Mouse (Mus musculus) E14TG2a.4 (cell line): ENCODE measurements around the gene Unc13a.

Experiments
- H3K27me3 ChIP-seq: 2 replicates; pipeline ENCODE4 v1.6.1; 2014; ENCODE audit warnings: low read length, control low read depth; ENCODE audit not compliant: insufficient read depth
- H3K36me3 ChIP-seq: 2 replicates; pipeline ENCODE4 v1.6.1; 2014; ENCODE audit warnings: low read length, control low read depth; ENCODE audit not compliant: insufficient read depth
- H3K4me1 ChIP-seq: replicated peaks from 2 replicates; pipeline ENCODE4 v1.6.1; 2014; ENCODE audit warnings: low read depth, low read length, control low read depth
- H3K4me3 ChIP-seq: replicated peaks from 2 replicates; pipeline ENCODE4 v1.5.1; 2014; ENCODE audit warnings: mild to moderate bottlenecking, low read length
- H3K9me3 ChIP-seq: 2 replicates; pipeline ENCODE4 v1.6.1; 2014; ENCODE audit warnings: low read length, control low read depth
- CTCF ChIP-seq: conservative IDR thresholded peaks from 2 replicates; pipeline ENCODE4 v1.5.1; 2014; ENCODE audit warnings: low read length
- NANOG ChIP-seq: IDR thresholded peaks from 2 replicates; pipeline ENCODE4 v1.6.1; 2014; ENCODE audit warnings: borderline replicate concordance, low read length, mixed read lengths
- POU5F1 ChIP-seq: IDR thresholded peaks from 2 replicates; pipeline ENCODE4 v1.6.1; 2014; ENCODE audit warnings: low read length, borderline replicate concordance

Unc13a gene

GRCm38 (mm10) chr8:71671549-71671965, at the start of gene Unc13a:
TSS of gene Unc13a (minus strand) at chr8:71671757.
- H3K36me3 ChIP-seq, result no peaks in the 10 kb centered on the region
- TF ChIP-seq POU5F1, result no peak
- no peak for TF ChIP-seq NANOG
- no peak for TF ChIP-seq CTCF
- peaks cover 78% of the 10 kb centered on the region for H3K4me1 ChIP-seq
- no peaks in the 10 kb centered on the region for H3K9me3 ChIP-seq
- no peaks in the 10 kb centered on the region for H3K27me3 ChIP-seq
- peak within 1 kb of the TSS; percentile 96 for H3K4me3 ChIP-seq

- Histone ChIP-seq H3K36me3 (peaks cover 52% of the 10 kb centered on the region), H3K4me1 (peaks cover 56% of the 10 kb centered on the region), H3K27me3 (peaks cover 3% of the 10 kb centered on the region; the same call in 1 of the 2 replicates), H3K9me3 (no peaks in the 10 kb centered on the region), H3K4me3 (no peak overlapping the region)
- TF ChIP-seq NANOG (no peak), CTCF (no peak), POU5F1 (no peak)
Observed at GRCm38 (mm10) chr8:71719928-71720457, 48.4 kb upstream of the Unc13a start.

GRCm38 (mm10) chr8:71719218-71719617, 47.7 kb upstream of the Unc13a start:
- no peak overlapping the region for H3K4me3 ChIP-seq
- H3K4me1 ChIP-seq, result peaks cover 55% of the 10 kb centered on the region
- TF ChIP-seq CTCF (no peak), NANOG (no peak), POU5F1 (no peak)
- no peaks in the 10 kb centered on the region for H3K27me3 ChIP-seq
- H3K36me3 ChIP-seq, result peaks cover 60% of the 10 kb centered on the region
- H3K9me3 ChIP-seq, result no peaks in the 10 kb centered on the region

DNA sequence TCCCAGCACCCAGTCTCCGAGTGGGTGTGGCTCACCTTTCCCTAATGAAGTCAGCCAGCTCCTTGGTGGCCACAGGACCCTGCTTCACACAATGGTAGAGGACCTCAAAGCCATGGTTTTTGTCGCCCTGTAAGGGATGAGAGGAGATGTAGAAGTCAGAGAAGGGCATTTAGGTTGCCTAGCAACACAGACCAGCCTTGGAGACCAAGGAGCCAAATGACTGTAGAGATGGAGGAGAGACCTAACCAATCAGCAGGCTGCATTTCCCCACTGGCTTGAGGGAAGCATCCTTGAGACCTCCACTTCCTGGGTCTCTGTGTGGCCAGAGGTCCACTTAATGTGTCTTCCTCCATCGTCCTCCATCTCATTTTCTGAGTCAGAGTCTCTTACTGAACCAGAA, 46.7 kb upstream of the Unc13a start:
- Histone ChIP-seq H3K27me3 (no peaks in the 10 kb centered on the region), H3K9me3 (no peaks in the 10 kb centered on the region), H3K4me1 (peaks cover 50% of the 10 kb centered on the region), H3K4me3 (no peak overlapping the region), H3K36me3 (peaks cover 62% of the 10 kb centered on the region)
- TF ChIP-seq POU5F1 (no peak), NANOG (no peak), CTCF (no peak)

- Histone ChIP-seq H3K36me3 (peaks cover 70% of the 10 kb centered on the region), H3K9me3 (no peaks in the 10 kb centered on the region), H3K4me1 (peaks cover 54% of the 10 kb centered on the region), H3K27me3 (no peaks in the 10 kb centered on the region), H3K4me3 (peak overlapping the region; percentile 50; the same call in 1 of the 2 replicates)
- TF ChIP-seq NANOG, result no peak
- TF ChIP-seq CTCF, result no peak
- no peak for TF ChIP-seq POU5F1
Observed at GRCm38 (mm10) chr8:71717096-71717495, 45.5 kb upstream of the Unc13a start.

GRCm38 (mm10) chr8:71716561-71717053, 45.0 kb upstream of the Unc13a start:
- peak overlapping the region; percentile 50 for H3K4me3 ChIP-seq
- peaks cover 74% of the 10 kb centered on the region for H3K36me3 ChIP-seq
- no peaks in the 10 kb centered on the region for H3K27me3 ChIP-seq
- no peaks in the 10 kb centered on the region for H3K9me3 ChIP-seq
- H3K4me1 ChIP-seq, result peaks cover 59% of the 10 kb centered on the region
- TF ChIP-seq NANOG, result no peak
- no peak for TF ChIP-seq CTCF
- no peak for TF ChIP-seq POU5F1

- TF ChIP-seq POU5F1 (no peak), CTCF (no peak), NANOG (no peak)
- Histone ChIP-seq H3K36me3 (peaks cover 76% of the 10 kb centered on the region), H3K9me3 (no peaks in the 10 kb centered on the region)
Observed at GRCm38 (mm10) chr8:71715531-71715930, 44.0 kb upstream of the Unc13a start.

DNA sequence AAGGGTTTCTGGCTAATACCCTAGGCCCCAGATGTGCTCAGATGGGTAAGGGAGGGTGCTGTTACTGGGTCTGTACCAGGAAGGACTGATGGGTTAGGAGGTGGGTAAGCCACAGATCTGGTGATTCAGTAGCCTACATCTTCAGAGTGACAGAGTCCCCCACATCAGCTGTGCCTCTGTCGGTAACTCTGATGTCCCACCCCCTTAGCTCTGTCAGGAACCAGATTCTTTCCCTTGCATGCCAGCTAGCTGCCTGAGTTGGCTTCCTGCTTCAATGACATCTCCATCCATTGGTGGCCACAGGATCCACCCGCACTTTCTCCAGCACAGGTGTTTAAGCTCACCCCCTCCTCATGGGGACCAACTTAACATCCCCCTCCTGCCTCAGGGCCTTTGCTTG, 40.0 kb upstream of the Unc13a start:
- Histone ChIP-seq H3K9me3 (no peaks in the 10 kb centered on the region), H3K4me1 (peaks cover 69% of the 10 kb centered on the region), H3K27me3 (no peaks in the 10 kb centered on the region), H3K4me3 (no peak overlapping the region), H3K36me3 (peaks cover 46% of the 10 kb centered on the region)
- TF ChIP-seq CTCF (no peak), NANOG (no peak), POU5F1 (no peak)

More at GRCm38 (mm10) chr8:71715531-71715930, 44.0 kb upstream of the Unc13a start:
- peak overlapping the region; percentile 26; the same call in 1 of the 2 replicates for H3K4me3 ChIP-seq
- H3K4me1 ChIP-seq, result peaks cover 61% of the 10 kb centered on the region
- no peaks in the 10 kb centered on the region for H3K27me3 ChIP-seq
